Mouse (Mus musculus): Measurements from ENCODE around the gene Eef2.

- no peak for TF ChIP-seq CTCF (IDR thresholded peaks at IDR 0.05; ENCODE audit: low read depth, low read length)
- TF ChIP-seq POLR2AphosphoS5 (IDR thresholded peaks at IDR 0.05; ENCODE audit: insufficient replicate concordance, low read depth, low read length) = 0 out of 2 replicates have a peak, but pooled peaks have one; percentile 70
- TF ChIP-seq GATA1 (IDR thresholded peaks at IDR 0.05; ENCODE audit: borderline replicate concordance, low read length) = no peak
- TF ChIP-seq TAL1 (conservative IDR thresholded peaks at IDR 0.05; ENCODE audit: low read depth, low read length) = no peak
- TF ChIP-seq GATA2 (IDR thresholded peaks at IDR 0.05; ENCODE audit: borderline replicate concordance, low read depth, low read length) = no peak
Observed at GRCm38 (mm10) chr10:81152609-81153008, 23.8 kb upstream of the Eef2 start.
